Mouse (Mus musculus) liver, postnatal 0 days (tissue): ENCODE data around the gene Nav1. TPM values are rescaled to one million over a fixed set of nuclear protein-coding genes. Genes with fewer than 3 reads are reported as not detected.

Source experiments
- ATAC-seq: fragments of 200-750 bp; cut with Nextera tagmentation; 2 replicates; pipeline ENCODE4 v1.8.0; 2017; ENCODE audit warnings: mild to moderate bottlenecking, moderate library complexity
- DNase-seq: peaks from one replicate; pipeline ENCODE4 v3.0.0-alpha.2; 2016
- H3K27ac ChIP-seq: fragments of 300-500 bp; sonication (generic); 2 replicates; pipeline ENCODE4 v1.5.1; 2014; ENCODE audit warnings: antibody characterized with exemption, moderate library complexity, mild to moderate bottlenecking, low read depth
- H3K27me3 ChIP-seq: fragments of 300-500 bp; sonication (generic); 2 replicates; pipeline ENCODE4 v1.6.1; 2014; ENCODE audit warnings: low read length, control low read depth, mixed read lengths; ENCODE audit not compliant: insufficient read depth
- H3K36me3 ChIP-seq: fragments of 300-500 bp; sonication (generic); replicated peaks from 2 replicates; pipeline ENCODE4 v1.6.1; 2014; ENCODE audit warnings: mild to moderate bottlenecking, control low read depth, low read length, moderate library complexity, mixed read lengths; ENCODE audit not compliant: insufficient read depth
- H3K4me1 ChIP-seq: fragments of 300-500 bp; sonication (generic); 2 replicates; pipeline ENCODE4 v1.6.1; 2014; ENCODE audit warnings: antibody characterized with exemption, mild to moderate bottlenecking, control low read depth; ENCODE audit not compliant: insufficient read depth
- H3K4me2 ChIP-seq: fragments of 300-500 bp; sonication (generic); 2 replicates; pipeline ENCODE4 v1.6.1; 2014; ENCODE audit warnings: low read depth, mild to moderate bottlenecking, low read length, moderate library complexity, mixed read lengths
- H3K4me3 ChIP-seq: fragments of 300-500 bp; sonication (generic); 2 replicates; pipeline ENCODE4 v1.5.1; 2014; ENCODE audit warnings: low read depth, low read length
- H3K9ac ChIP-seq: fragments of 300-500 bp; sonication (generic); replicated peaks from 2 replicates; pipeline ENCODE4 v1.6.1; 2014; ENCODE audit warnings: mild to moderate bottlenecking, moderate library complexity
- H3K9me3 ChIP-seq: fragments of 300-500 bp; sonication (generic); 2 replicates; pipeline ENCODE4 v1.6.1; 2016; ENCODE audit warnings: mild to moderate bottlenecking, control low read depth, low read length, mixed read lengths
- CTCF ChIP-seq: sonication (generic); IDR thresholded peaks from 2 replicates; pipeline ENCODE4 v1.5.1; 2016; ENCODE audit warnings: antibody characterized with exemption, low read depth
- EP300 ChIP-seq: IDR thresholded peaks from 2 replicates; pipeline ENCODE4 v1.6.1; 2016; ENCODE audit warnings: antibody characterized with exemption, low read depth, mild to moderate bottlenecking
- WGBS: fragments of 180-500 bp; shearing (Covaris S2); extraction: QIAGEN DNeasy Blood & Tissue Kit; methylation state at CpG from one replicate; pipeline ENCODE4 v1.1.7; 2014; ENCODE audit not compliant: insufficient replicate concordance; 5-methylcytosine and 5-hydroxymethylcytosine counted together
- polyA plus RNA-seq: library from polyadenylated mRNA; unstranded; fragments of >200 nt; fragmentation: Nextera tagmentation; extraction: Ambion mirVana; gene quantifications from 2 replicates; pipeline ENCODE4 v1.2.1, GENCODE M21; 2015

Gene Nav1
- polyA plus RNA-seq, 1 experiment from 2014 or later, result 0.94 TPM

DNA sequence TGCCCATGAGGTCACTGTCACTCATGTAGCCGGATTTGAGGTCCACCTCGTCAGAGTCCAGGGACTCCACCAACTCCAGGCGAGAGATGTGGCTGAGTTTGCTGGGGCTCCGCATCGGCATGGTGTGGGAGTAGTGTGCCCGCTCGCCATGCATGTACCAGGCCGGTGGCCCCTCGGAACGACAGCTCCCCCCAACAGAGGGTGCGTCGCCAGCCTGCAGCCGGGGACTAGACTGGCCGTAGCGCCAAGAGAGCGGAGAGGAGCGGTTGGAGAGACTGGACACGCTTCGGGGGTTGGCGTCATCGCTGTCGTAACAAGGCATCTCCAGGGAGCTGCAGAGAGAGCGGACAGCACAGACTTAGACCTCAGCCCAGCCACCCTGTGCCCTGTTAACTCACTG lies 74.7 kb downstream of the Nav1 start:
- TF ChIP-seq CTCF, result no peak
- TF ChIP-seq EP300, result no peak
- no peaks in the 10 kb centered on the region for H3K36me3 ChIP-seq
- no peak for DNase-seq
- H3K4me2 ChIP-seq, result no peak overlapping the region
- no peaks in the 10 kb centered on the region for H3K9me3 ChIP-seq
- no peak overlapping the region for H3K4me3 ChIP-seq
- H3K9ac ChIP-seq, result no peak overlapping the region
- no peak for ATAC-seq
- WGBS, result 92% methylated on average over 23 of the region's 23 CpGs
- H3K27me3 ChIP-seq, result no peaks in the 10 kb centered on the region
- H3K27ac ChIP-seq, result no peak overlapping the region
- H3K4me1 ChIP-seq, result no peaks in the 10 kb centered on the region

DNA sequence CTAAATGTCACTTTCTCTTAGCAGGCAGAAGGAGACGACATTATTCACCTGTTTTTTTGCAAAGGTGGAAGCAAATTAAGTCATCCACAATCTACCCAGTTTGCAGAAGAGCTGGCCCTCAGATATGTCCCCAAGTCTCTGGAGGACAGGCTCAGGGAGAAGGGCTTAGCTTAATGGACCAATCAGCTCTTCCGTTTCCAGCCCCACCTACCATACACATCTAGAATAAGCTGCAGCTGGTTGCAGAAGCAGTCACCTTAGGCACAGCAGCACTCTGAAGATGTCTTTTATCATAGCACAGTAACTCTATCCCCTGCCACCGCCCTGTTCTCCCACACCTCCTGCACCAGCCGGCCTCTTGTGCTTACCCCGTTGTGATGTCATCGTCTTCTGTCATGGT lies 75.1 kb downstream of the Nav1 start:
- H3K4me2 ChIP-seq, result no peak overlapping the region
- H3K9me3 ChIP-seq, result no peaks in the 10 kb centered on the region
- no peak for ATAC-seq
- 83% methylated on average over 6 of the region's 6 CpGs for WGBS
- no peak overlapping the region for H3K9ac ChIP-seq
- H3K36me3 ChIP-seq, result no peaks in the 10 kb centered on the region
- DNase-seq, result no peak
- TF ChIP-seq EP300, result no peak
- TF ChIP-seq CTCF, result no peak
- H3K4me1 ChIP-seq, result no peaks in the 10 kb centered on the region
- H3K27ac ChIP-seq, result no peak overlapping the region
- H3K27me3 ChIP-seq, result no peaks in the 10 kb centered on the region
- no peak overlapping the region for H3K4me3 ChIP-seq

DNA sequence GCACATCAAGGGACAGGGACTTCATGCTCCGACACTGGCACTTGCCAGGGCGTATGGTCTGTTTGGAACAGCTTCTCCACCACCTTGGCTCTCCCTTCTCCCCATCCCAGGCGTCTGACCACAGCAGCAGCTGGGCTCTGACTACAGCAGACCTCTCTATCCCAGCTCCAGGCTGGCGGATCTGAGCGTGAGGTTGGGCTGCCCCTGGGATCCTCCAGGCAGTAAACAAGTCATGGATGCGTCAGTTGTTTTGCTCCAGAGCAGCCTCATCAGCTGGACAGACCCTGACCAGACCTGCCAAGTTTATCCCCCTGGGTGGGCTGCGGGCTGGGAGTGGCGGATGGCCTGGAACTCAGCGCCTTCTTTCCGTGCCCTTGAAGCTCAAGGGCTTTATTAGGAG lies 76.0 kb downstream of the Nav1 start:
- no peak for TF ChIP-seq EP300
- no peak for TF ChIP-seq CTCF
- Histone ChIP-seq H3K27me3 (no peaks in the 10 kb centered on the region), H3K9me3 (no peaks in the 10 kb centered on the region), H3K4me2 (no peak overlapping the region), H3K4me1 (no peaks in the 10 kb centered on the region), H3K9ac (no peak overlapping the region), H3K4me3 (no peak overlapping the region), H3K27ac (no peak overlapping the region), H3K36me3 (no peaks in the 10 kb centered on the region)
- DNase-seq (no peak), ATAC-seq (no peak)
- 74% methylated on average over 10 of the region's 10 CpGs for WGBS

DNA sequence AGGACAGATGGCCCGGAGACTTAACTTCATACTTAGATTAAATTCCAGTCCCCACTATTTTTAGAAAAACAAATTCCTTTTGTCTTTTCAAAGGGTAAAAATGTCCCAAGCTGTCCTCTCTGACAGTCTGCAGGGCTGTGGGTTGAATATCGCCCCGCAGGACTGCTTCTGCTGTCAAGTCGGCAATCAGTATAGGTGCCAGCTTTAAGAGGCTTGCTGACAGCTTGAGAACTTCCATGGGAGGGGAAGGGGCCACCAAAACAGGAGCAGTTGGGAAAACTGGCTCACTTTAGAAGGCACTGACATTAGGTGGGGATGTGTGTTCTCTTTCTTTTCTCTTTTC lies 82.6 kb downstream of the Nav1 start:
- WGBS, result 83% methylated on average over 4 of the region's 4 CpGs
- Histone ChIP-seq H3K27me3 (no peaks in the 10 kb centered on the region), H3K4me3 (no peak overlapping the region), H3K4me1 (no peaks in the 10 kb centered on the region), H3K9ac (no peak overlapping the region), H3K4me2 (no peak overlapping the region), H3K9me3 (peaks cover 4% of the 10 kb centered on the region; the same call in 1 of the 2 replicates), H3K36me3 (0 out of 2 replicates have a peak, but pooled peaks cover 4% of the 10 kb centered on the region), H3K27ac (no peak overlapping the region)
- TF ChIP-seq EP300 (no peak), CTCF (no peak)
- ATAC-seq (no peak), DNase-seq (no peak)

DNA sequence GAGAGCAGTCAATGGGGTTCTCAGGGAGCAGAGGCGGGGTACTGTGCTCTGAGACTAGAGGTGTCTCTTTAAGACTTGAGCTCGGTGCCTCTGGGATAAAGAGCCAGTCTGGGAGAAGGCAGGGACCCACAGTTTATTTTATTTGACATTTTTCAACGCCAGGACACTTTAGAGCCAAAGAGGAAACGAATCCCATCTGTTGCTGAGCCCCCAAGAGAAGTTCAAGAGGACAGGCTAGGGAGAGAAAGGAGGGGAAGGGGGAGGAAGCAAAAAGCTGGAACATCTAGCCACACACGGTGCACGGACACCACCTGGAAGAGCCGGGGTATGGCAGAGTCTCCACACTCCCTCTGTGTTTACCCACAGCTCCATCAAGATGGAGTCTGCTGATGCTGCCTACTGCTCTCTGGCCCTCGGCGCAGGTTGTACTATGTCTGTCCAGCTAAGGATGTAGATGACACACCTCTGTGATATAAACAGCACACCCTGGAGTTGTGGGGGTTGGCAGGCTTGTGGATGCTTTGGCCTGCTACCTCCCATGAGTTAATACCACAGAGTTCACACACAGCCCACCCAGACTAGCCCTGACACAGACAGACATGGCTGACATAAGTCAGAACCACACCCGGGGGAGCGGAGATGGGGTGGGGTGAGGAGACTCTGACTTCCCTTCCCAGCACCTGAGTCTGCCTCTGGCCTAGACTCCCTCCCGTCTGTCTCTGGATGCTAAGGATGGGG lies 83.1 kb downstream of the Nav1 start:
- Histone ChIP-seq H3K4me2 (no peak overlapping the region), H3K27ac (no peak overlapping the region), H3K9me3 (peaks cover 4% of the 10 kb centered on the region; the same call in 1 of the 2 replicates), H3K4me3 (no peak overlapping the region), H3K4me1 (no peaks in the 10 kb centered on the region), H3K27me3 (no peaks in the 10 kb centered on the region), H3K36me3 (0 out of 2 replicates have a peak, but pooled peaks cover 4% of the 10 kb centered on the region), H3K9ac (no peak overlapping the region)
- TF ChIP-seq CTCF, result no peak
- no peak for TF ChIP-seq EP300
- 65% methylated on average over 12 of the region's 12 CpGs for WGBS
- ATAC-seq (no peak), DNase-seq (no peak)

DNA sequence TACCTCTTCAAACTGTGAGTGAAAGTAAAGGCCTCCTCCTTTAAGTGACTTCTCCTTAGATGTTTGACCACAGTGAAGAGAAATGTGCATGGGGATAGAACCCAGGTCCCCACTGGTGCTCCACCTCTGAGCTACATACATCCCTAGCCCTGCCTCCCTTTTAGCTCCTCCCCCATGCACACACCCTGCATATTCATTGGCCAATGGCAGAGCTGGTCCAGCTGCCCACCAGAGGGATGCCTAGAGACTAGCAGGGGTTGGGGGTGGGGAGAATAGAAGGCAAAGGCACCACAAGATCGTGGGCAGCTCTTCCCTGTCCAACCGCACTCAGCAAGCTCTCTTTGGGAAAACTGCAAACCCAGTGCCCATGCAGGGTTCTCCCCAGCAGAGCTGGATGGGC lies 83.8 kb downstream of the Nav1 start:
- no peak for DNase-seq
- Histone ChIP-seq H3K27me3 (no peaks in the 10 kb centered on the region), H3K36me3 (0 out of 2 replicates have a peak, but pooled peaks cover 4% of the 10 kb centered on the region), H3K4me3 (no peak overlapping the region), H3K9me3 (peaks cover 4% of the 10 kb centered on the region; the same call in 1 of the 2 replicates), H3K9ac (no peak overlapping the region), H3K27ac (no peak overlapping the region), H3K4me2 (no peak overlapping the region), H3K4me1 (no peaks in the 10 kb centered on the region)
- ATAC-seq, result no peak
- WGBS, result 73% methylated on average over 2 of the region's 2 CpGs
- TF ChIP-seq CTCF (no peak), EP300 (no peak)
